Mouse (Mus musculus) hindbrain, embryonic 16.5 days (tissue): ENCODE data around the gene Gga2. TPM values are rescaled to one million over a fixed set of nuclear protein-coding genes. Genes with fewer than 3 reads are reported as not detected.

Source experiments
- ATAC-seq: fragments of 200-750 bp; cut with Nextera tagmentation; 2 replicates; pipeline ENCODE4 v1.8.0; 2017; ENCODE audit warnings: moderate TSS enrichment, moderate library complexity
- H3K27ac ChIP-seq: fragments of 300-500 bp; sonication (generic); 2 replicates; pipeline ENCODE4 v1.5.1; 2014; ENCODE audit warnings: low read depth, mild to moderate bottlenecking, control low read depth, low read length, moderate library complexity
- H3K27me3 ChIP-seq: fragments of 300-500 bp; sonication (generic); replicated peaks from 2 replicates; pipeline ENCODE4 v1.6.1; 2014; ENCODE audit warnings: low read length; ENCODE audit not compliant: control insufficient read depth, insufficient read depth
- H3K36me3 ChIP-seq: fragments of 300-500 bp; sonication (generic); 2 replicates; pipeline ENCODE4 v1.6.1; 2014; ENCODE audit warnings: mild to moderate bottlenecking, low read length, moderate library complexity, mixed read lengths; ENCODE audit not compliant: control insufficient read depth, insufficient read depth
- H3K4me1 ChIP-seq: fragments of 300-500 bp; sonication (generic); 2 replicates; pipeline ENCODE4 v1.6.1; 2014; ENCODE audit warnings: low read depth, low read length; ENCODE audit not compliant: control insufficient read depth, insufficient read depth
- H3K4me2 ChIP-seq: fragments of 300-500 bp; sonication (generic); 2 replicates; pipeline ENCODE4 v1.6.1; 2014; ENCODE audit warnings: mild to moderate bottlenecking, low read length, control low read depth, moderate library complexity
- H3K4me3 ChIP-seq: fragments of 300-500 bp; sonication (generic); 2 replicates; pipeline ENCODE4 v1.5.1; 2014; ENCODE audit warnings: mild to moderate bottlenecking, low read length, control low read depth, moderate library complexity
- H3K9ac ChIP-seq: fragments of 300-500 bp; sonication (generic); 2 replicates; pipeline ENCODE4 v1.6.1; 2014; ENCODE audit warnings: low read depth, mild to moderate bottlenecking, control low read depth, low read length, moderate library complexity
- H3K9me3 ChIP-seq: fragments of 300-500 bp; sonication (generic); 2 replicates; pipeline ENCODE4 v1.6.1; 2014; ENCODE audit warnings: mild to moderate bottlenecking, low read length, moderate library complexity; ENCODE audit not compliant: control insufficient read depth
- WGBS: fragments of 180-500 bp; shearing (Covaris S2); extraction: QIAGEN DNeasy Blood & Tissue Kit; methylation state at CpG from one replicate; pipeline ENCODE4 v1.1.7; 2014; 5-methylcytosine and 5-hydroxymethylcytosine counted together
- polyA plus RNA-seq: library from polyadenylated mRNA; unstranded; fragments of >200 nt; fragmentation: Nextera tagmentation; extraction: Ambion mirVana; gene quantifications from 2 replicates; pipeline ENCODE4 v1.2.1, GENCODE M21; 2015

Gga2 gene
- polyA plus RNA-seq, 1 experiment from 2014 or later: 46.5 TPM

DNA sequence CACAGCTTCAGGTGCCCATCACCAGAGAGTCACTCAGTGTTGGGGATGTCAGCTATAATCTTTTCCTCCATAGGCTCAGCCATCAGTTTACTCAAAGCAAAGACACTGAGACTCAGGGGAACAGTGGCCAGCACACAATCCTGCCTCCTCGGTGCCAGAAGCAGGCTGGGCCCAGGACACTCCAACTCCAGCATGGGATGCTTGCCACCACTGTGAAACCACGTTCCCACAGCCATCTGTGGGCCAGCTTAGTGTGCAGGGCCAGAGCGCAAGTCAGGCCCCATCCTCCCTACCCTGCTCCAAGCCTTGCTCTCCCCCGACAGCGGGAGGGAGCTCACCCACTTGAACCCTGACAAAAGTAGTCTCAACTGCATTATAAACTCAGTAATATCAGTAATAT lies 74.8 kb downstream of the Gga2 start:
- ATAC-seq: peak; percentile 40; the same call in 1 of the 2 replicates
- Histone ChIP-seq H3K9ac (no peak overlapping the region), H3K4me3 (no peak overlapping the region), H3K9me3 (no peaks in the 10 kb centered on the region), H3K27me3 (no peaks in the 10 kb centered on the region), H3K36me3 (peaks cover 10% of the 10 kb centered on the region), H3K4me2 (no peak overlapping the region), H3K27ac (no peak overlapping the region), H3K4me1 (no peaks in the 10 kb centered on the region)
- 81% methylated on average over 5 of the region's 5 CpGs for WGBS

DNA sequence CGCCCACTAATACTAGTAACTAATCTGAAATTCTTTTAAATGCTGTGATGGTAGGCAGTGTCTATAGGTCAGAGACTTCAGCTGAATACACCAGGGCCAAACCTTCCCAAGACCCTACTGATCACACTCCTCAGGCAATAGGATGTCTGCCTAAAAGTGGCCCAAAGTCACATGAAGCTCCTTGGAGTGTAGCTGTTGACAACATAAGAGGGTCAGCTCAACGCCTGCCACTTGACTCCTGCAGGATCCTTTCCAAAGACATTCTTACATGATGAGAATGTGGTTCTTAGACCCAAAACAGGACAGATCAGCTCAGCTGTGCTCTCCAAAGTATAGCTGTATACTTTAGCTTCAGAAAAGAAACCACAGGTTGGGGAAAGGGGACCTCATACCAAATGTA lies 78.7 kb downstream of the Gga2 start:
- Histone ChIP-seq H3K36me3 (peaks cover 5% of the 10 kb centered on the region; the same call in 1 of the 2 replicates), H3K27ac (no peak overlapping the region)
- WGBS: 98% methylated on average over 2 of the region's 2 CpGs

DNA sequence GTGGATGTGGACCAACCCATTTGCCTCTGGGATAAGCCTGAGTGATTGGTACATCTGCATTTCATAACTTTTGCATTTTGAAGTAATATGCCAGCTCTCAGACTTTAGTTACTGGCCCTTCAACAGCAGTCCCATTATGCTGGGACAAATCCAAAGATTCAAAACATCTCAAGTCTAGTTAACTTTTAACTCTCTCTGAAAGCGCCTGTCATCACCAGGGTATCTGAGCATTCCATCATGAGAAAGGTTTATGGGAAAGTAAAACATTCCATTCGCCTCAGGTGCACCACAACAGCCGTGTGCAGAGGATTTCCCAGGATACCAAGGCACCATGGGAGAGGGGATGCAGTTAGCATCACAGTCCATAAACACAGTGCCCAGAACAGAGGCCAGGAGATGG lies 79.4 kb downstream of the Gga2 start:
- Histone ChIP-seq H3K27me3 (no peaks in the 10 kb centered on the region), H3K9ac (no peak overlapping the region), H3K4me2 (no peak overlapping the region), H3K27ac (no peak overlapping the region), H3K9me3 (no peaks in the 10 kb centered on the region), H3K4me3 (no peak overlapping the region), H3K36me3 (peaks cover 5% of the 10 kb centered on the region; the same call in 1 of the 2 replicates), H3K4me1 (peaks cover 5% of the 10 kb centered on the region; the same call in 1 of the 2 replicates)
- WGBS: 90% methylated on average over 3 of the region's 3 CpGs
- no peak for ATAC-seq

More for the DNA sequence above, 78.7 kb downstream of the Gga2 start:
- Histone ChIP-seq H3K4me3 (no peak overlapping the region), H3K9ac (no peak overlapping the region), H3K27me3 (no peaks in the 10 kb centered on the region), H3K4me1 (peaks cover 2% of the 10 kb centered on the region; the same call in 1 of the 2 replicates), H3K9me3 (no peaks in the 10 kb centered on the region), H3K4me2 (no peak overlapping the region)
- ATAC-seq: no peak

DNA sequence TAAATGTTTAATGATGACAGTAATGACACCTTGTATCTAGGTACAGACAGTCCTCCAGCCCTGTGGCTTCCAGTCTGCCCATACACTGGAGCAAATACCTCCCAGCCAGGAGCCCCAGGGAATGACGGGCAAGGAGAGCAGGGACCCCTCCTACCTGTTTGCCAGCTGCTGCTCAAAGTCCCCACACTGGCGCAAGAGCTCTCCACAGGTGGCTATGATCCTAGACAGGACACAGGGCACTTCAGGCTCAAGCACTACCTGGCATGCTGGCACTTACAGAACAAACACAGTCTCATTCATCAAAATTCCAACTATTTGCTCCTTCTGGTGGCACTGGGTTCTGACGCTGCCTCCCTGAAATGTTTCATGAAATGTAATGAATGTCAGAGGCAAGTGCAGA lies 80.0 kb downstream of the Gga2 start:
- H3K4me3 ChIP-seq: no peak overlapping the region
- no peak for ATAC-seq
- peaks cover 8% of the 10 kb centered on the region; the same call in 1 of the 2 replicates for H3K4me1 ChIP-seq
- WGBS: 81% methylated on average over 3 of the region's 3 CpGs
- no peaks in the 10 kb centered on the region for H3K9me3 ChIP-seq
- H3K9ac ChIP-seq: no peak overlapping the region
- H3K27ac ChIP-seq: no peak overlapping the region
- no peak overlapping the region for H3K4me2 ChIP-seq
- H3K36me3 ChIP-seq: peaks cover 5% of the 10 kb centered on the region; the same call in 1 of the 2 replicates
- H3K27me3 ChIP-seq: no peaks in the 10 kb centered on the region

DNA sequence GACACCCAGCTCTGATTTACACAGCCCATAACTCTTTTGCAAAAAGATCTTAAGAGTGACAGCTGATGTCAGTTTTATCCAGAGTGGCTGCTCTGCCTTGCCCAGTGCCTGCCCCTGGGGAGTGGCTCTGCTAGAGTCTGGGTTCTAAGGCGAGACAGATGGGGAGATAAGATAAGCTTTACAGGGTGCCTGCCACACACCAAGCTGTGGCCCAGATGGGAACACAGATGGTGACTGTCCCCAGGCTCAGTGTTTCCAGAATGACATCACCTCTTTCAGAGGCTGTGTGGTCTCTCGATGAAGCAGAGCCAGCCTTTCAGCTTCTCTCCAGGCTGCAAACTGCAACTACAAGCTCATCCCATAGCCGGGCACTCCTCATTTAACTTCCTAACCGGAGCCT lies 81.3 kb downstream of the Gga2 start:
- Histone ChIP-seq H3K4me3 (no peak overlapping the region), H3K4me2 (no peak overlapping the region), H3K36me3 (peaks cover 5% of the 10 kb centered on the region; the same call in 1 of the 2 replicates), H3K4me1 (peaks cover 8% of the 10 kb centered on the region; the same call in 1 of the 2 replicates), H3K27ac (no peak overlapping the region), H3K9ac (no peak overlapping the region), H3K9me3 (no peaks in the 10 kb centered on the region), H3K27me3 (no peaks in the 10 kb centered on the region)
- ATAC-seq: peak; percentile 72
- WGBS: 30% methylated on average over 4 of the region's 4 CpGs

- Histone ChIP-seq H3K4me2 (no peak overlapping the region), H3K27me3 (no peaks in the 10 kb centered on the region), H3K36me3 (peaks cover 5% of the 10 kb centered on the region; the same call in 1 of the 2 replicates), H3K4me3 (no peak overlapping the region), H3K9ac (no peak overlapping the region), H3K9me3 (no peaks in the 10 kb centered on the region), H3K4me1 (peaks cover 8% of the 10 kb centered on the region; the same call in 1 of the 2 replicates), H3K27ac (no peak overlapping the region)
- no peak for ATAC-seq
- 48% methylated on average over 6 of the region's 6 CpGs for WGBS
Observed at GRCm38 (mm10) chr7:121939244-121939643, 81.8 kb downstream of the Gga2 start.

DNA sequence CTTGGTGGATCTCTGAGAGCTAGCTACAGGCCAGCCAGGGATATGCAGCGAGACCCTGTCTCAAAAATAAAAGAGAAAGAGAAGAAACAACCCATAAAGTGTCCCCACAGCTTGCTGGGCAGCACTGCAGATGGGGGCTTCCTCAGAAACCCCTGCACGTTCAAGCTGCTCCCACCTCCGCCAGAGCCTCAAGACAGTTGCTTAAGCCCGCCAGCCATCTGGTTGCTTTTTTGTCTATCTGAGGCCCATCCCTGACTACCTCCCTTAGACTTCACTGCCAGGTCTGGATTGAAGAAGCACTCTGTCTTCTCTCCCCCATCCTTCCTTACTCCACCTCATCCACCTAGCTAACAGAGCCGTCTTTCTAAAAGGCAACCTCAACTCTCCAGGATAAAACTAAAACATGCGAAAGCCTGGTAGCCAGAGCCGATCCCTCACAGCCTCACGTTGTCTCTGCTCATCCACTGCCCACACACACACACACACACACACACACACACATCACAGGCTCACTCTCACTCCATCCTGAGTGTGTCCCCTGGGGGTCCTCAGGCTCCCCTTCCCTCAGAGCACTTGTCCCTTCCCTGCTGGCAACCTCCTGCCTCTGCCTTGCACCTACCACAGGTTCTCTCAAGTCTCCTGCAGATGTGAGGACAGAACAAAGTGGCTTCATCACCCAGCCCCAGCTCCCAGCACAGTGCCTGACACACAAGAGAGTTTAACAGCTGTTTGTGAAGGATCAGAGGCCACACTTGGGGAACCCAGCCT lies 82.7 kb downstream of the Gga2 start:
- peaks cover 5% of the 10 kb centered on the region; the same call in 1 of the 2 replicates for H3K36me3 ChIP-seq
- H3K4me3 ChIP-seq: no peak overlapping the region
- ATAC-seq: no peak
- no peak overlapping the region for H3K9ac ChIP-seq
- 70% methylated on average over 8 of the region's 8 CpGs for WGBS
- H3K27me3 ChIP-seq: no peaks in the 10 kb centered on the region
- peak overlapping the region; percentile 26; the same call in 1 of the 2 replicates for H3K27ac ChIP-seq
- no peak overlapping the region for H3K4me2 ChIP-seq
- no peaks in the 10 kb centered on the region for H3K9me3 ChIP-seq
- H3K4me1 ChIP-seq: peaks cover 8% of the 10 kb centered on the region; the same call in 1 of the 2 replicates

- 49% methylated on average over 14 of the region's 14 CpGs for WGBS
- peak; percentile 60 for ATAC-seq
- no peaks in the 10 kb centered on the region for H3K36me3 ChIP-seq
Observed at GRCm38 (mm10) chr7:121936861-121937630, 84.0 kb downstream of the Gga2 start.

More at GRCm38 (mm10) chr7:121936861-121937630, 84.0 kb downstream of the Gga2 start:
- H3K4me2 ChIP-seq: no peak overlapping the region
- no peaks in the 10 kb centered on the region for H3K27me3 ChIP-seq
- no peak overlapping the region for H3K4me3 ChIP-seq
- H3K9ac ChIP-seq: no peak overlapping the region
- no peaks in the 10 kb centered on the region for H3K9me3 ChIP-seq
- peak overlapping the region; percentile 26 for H3K27ac ChIP-seq
- H3K4me1 ChIP-seq: peaks cover 8% of the 10 kb centered on the region; the same call in 1 of the 2 replicates
